Mouse (Mus musculus): Measurements from ENCODE around the gene Gm21310. TPM values are rescaled to one million over a fixed set of nuclear protein-coding genes. Genes with fewer than 3 reads are reported as not detected.

Gene Gm21310
- not detected in 2 replicates for polyA plus RNA-seq (2012; rRNA removed)

DNA sequence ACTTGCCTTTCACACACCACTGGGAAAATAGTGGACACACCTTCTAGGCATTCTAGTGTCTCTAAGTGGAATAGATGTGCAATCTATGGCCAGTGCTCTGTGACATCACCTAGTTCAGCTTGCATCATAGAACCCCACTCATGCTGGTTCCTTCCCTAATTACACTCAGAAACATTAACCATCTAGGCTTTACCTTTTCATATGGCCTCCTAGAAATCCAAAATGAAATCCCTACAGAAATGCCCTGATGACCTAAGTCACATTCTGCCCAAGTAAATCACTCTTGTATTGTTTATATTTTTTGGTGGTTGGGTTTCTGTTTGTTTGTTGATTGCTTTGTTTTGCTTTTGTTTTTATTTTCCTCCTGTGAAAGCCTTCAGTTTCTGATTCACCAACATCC is at the start of gene Gm21310:
TSS of gene Gm21310 (minus strand) at position 101 of the 400 bp plus-strand sequence.

Other genes with a start within 250 kb of the Gm21310 start
- not detected in 2 replicates for gene Gm20834, start 177.4 kb upstream of the Gm21310 start, polyA plus RNA-seq (2012; rRNA removed)